Mouse (Mus musculus) stomach, embryonic 14.5 days (tissue): ENCODE data around the gene Sprr2e. TPM values are rescaled to one million over a fixed set of nuclear protein-coding genes. Genes with fewer than 3 reads are reported as not detected.

Experiments used
- ATAC-seq: fragments of 200-750 bp; cut with Nextera tagmentation; 2 replicates; pipeline ENCODE4 v1.8.0; 2017; ENCODE audit warnings: low read depth, moderate TSS enrichment; ENCODE audit not compliant: insufficient number of reproducible peaks, insufficient read depth, low FRiP score
- H3K27ac ChIP-seq: fragments of 300-500 bp; sonication (generic); 2 replicates; pipeline ENCODE4 v1.5.1; 2014; ENCODE audit warnings: mild to moderate bottlenecking, low read length, moderate library complexity, mixed read lengths
- H3K27me3 ChIP-seq: fragments of 300-500 bp; sonication (generic); 2 replicates; pipeline ENCODE4 v1.6.1; 2014; ENCODE audit warnings: low read length, control low read depth, mixed read lengths; ENCODE audit not compliant: control insufficient read depth, insufficient read depth
- H3K36me3 ChIP-seq: fragments of 300-500 bp; sonication (generic); 2 replicates; pipeline ENCODE4 v1.6.1; 2014; ENCODE audit warnings: mild to moderate bottlenecking, control low read depth, low read length, moderate library complexity, mixed read lengths; ENCODE audit not compliant: control insufficient read depth, insufficient read depth
- H3K4me1 ChIP-seq: fragments of 300-500 bp; sonication (generic); 2 replicates; pipeline ENCODE4 v1.6.1; 2014; ENCODE audit warnings: low read length, control low read depth, mixed read lengths; ENCODE audit not compliant: control insufficient read depth, insufficient read depth
- H3K4me2 ChIP-seq: fragments of 300-500 bp; sonication (generic); replicated peaks from 2 replicates; pipeline ENCODE4 v1.6.1; 2014; ENCODE audit warnings: low read depth, low read length, control low read depth
- H3K4me3 ChIP-seq: fragments of 300-500 bp; sonication (generic); 2 replicates; pipeline ENCODE4 v1.5.1; 2014; ENCODE audit warnings: low read depth, low read length, control low read depth
- H3K9ac ChIP-seq: fragments of 300-500 bp; sonication (generic); replicated peaks from 2 replicates; pipeline ENCODE4 v1.6.1; 2014; ENCODE audit warnings: low read depth, mild to moderate bottlenecking, control low read depth, low read length, moderate library complexity, mixed read lengths
- H3K9me3 ChIP-seq: fragments of 300-500 bp; sonication (generic); 2 replicates; pipeline ENCODE4 v1.6.1; 2016; ENCODE audit warnings: low read depth, low read length, control low read depth; ENCODE audit not compliant: control insufficient read depth
- WGBS: fragments of 180-500 bp; shearing (Covaris S2); extraction: QIAGEN DNeasy Blood & Tissue Kit; methylation state at CpG from one replicate; pipeline ENCODE4 v1.1.7; 2014; 5-methylcytosine and 5-hydroxymethylcytosine counted together
- polyA plus RNA-seq: library from polyadenylated mRNA; unstranded; fragments of >200 nt; fragmentation: Nextera tagmentation; extraction: Ambion mirVana; gene quantifications from 2 replicates; pipeline ENCODE4 v1.2.1, GENCODE M21; 2014

The Sprr2e gene
- polyA plus RNA-seq, 1 experiment from 2014 or later, result not detected

- Histone ChIP-seq H3K4me2 (no peak within 1 kb of the TSS), H3K4me1 (no peaks in the 10 kb centered on the region), H3K9ac (no peak within 1 kb of the TSS), H3K36me3 (no peaks in the 10 kb centered on the region), H3K27me3 (no peaks in the 10 kb centered on the region), H3K27ac (no peak within 1 kb of the TSS), H3K4me3 (no peak within 1 kb of the TSS), H3K9me3 (no peaks in the 10 kb centered on the region)
- no peak for ATAC-seq
- WGBS, result 82% methylated on average over 1 of the region's 1 CpGs
Measured at GRCm38 (mm10) chr3:92385385-92385784, 33.4 kb downstream of the Sprr2e start, which contains the start of gene Sprr2h. Gene Sprr2h (plus strand): TSS chr3:92385685.

- no peak overlapping the region for H3K9ac ChIP-seq
- H3K4me3 ChIP-seq, result no peak overlapping the region
- H3K36me3 ChIP-seq, result no peaks in the 10 kb centered on the region
- 45% methylated on average over 1 of the region's 1 CpGs for WGBS
- no peaks in the 10 kb centered on the region for H3K27me3 ChIP-seq
- no peaks in the 10 kb centered on the region for H3K9me3 ChIP-seq
- ATAC-seq, result no peak
- H3K4me1 ChIP-seq, result no peaks in the 10 kb centered on the region
- H3K27ac ChIP-seq, result no peak overlapping the region
- H3K4me2 ChIP-seq, result no peak overlapping the region
Measured at GRCm38 (mm10) chr3:92394301-92394700, 42.4 kb downstream of the Sprr2e start.

Other genes starting within 250 kb of the Sprr2e start
- gene Prr9, start 228.2 kb upstream of the Sprr2e start, polyA plus RNA-seq, result not detected in 2 replicates
- not detected in 2 replicates for gene Lelp1, start 209.4 kb upstream of the Sprr2e start, polyA plus RNA-seq
- gene Sprr2a1, start 136.3 kb upstream of the Sprr2e start, polyA plus RNA-seq, result 5.3 and 7.6 TPM in 2 replicates
- gene Sprr2a2, start 136.2 kb upstream of the Sprr2e start, polyA plus RNA-seq, result 258 and 291 TPM in 2 replicates
- 19.7 and 23.0 TPM in 2 replicates for gene Sprr2a3, start 66.7 kb upstream of the Sprr2e start, polyA plus RNA-seq
- not detected in 2 replicates for gene Sprr2b, start 35.5 kb upstream of the Sprr2e start, polyA plus RNA-seq
- gene Sprr2d, start 13.0 kb upstream of the Sprr2e start, polyA plus RNA-seq, result not detected in 2 replicates
- gene Sprr2f, start 13.0 kb downstream of the Sprr2e start, polyA plus RNA-seq, result not detected in 2 replicates
- gene Sprr2h, start 33.5 kb downstream of the Sprr2e start, polyA plus RNA-seq, result not detected in 2 replicates
- gene Sprr2i, start 55.8 kb downstream of the Sprr2e start, polyA plus RNA-seq, result not detected in 2 replicates
- gene Sprr2j-ps, start 65.9 kb downstream of the Sprr2e start, polyA plus RNA-seq, result not detected in 2 replicates
- 5.8 and 7.5 TPM in 2 replicates for gene Gm9774, start 77.3 kb downstream of the Sprr2e start, polyA plus RNA-seq
- gene Sprr2k, start 80.4 kb downstream of the Sprr2e start, polyA plus RNA-seq, result not detected in 2 replicates
- not detected in 2 replicates for gene Sprr1b, start 86.6 kb downstream of the Sprr2e start, polyA plus RNA-seq
- gene Sprr3, start 106.6 kb downstream of the Sprr2e start, polyA plus RNA-seq, result 0.20 and 0.97 TPM in 2 replicates
- gene Sprr1a, start 133.8 kb downstream of the Sprr2e start, polyA plus RNA-seq, result 26.0 and 31.7 TPM in 2 replicates
- gene Sprr4, start 148.3 kb downstream of the Sprr2e start, polyA plus RNA-seq, result not detected in 2 replicates
- gene 2310046K23Rik, start 182.4 kb downstream of the Sprr2e start, polyA plus RNA-seq, result not detected in 2 replicates
- gene Ivl, start 221.6 kb downstream of the Sprr2e start, polyA plus RNA-seq, result 0.25 and 0.52 TPM in 2 replicates
- not detected in 2 replicates for gene Smcp, start 236.9 kb downstream of the Sprr2e start, polyA plus RNA-seq